Mouse (Mus musculus) intestine, postnatal 0 days (tissue): ENCODE results near the gene Tbcb. TPM values are rescaled to one million over a fixed set of nuclear protein-coding genes. Genes with fewer than 3 reads are reported as not detected.
"Not testable (repeated sequence)": the region's sequence is repeated elsewhere in the genome, so short reads cannot be mapped to it uniquely, and the experiment has no call there.

Experiments used
- ATAC-seq: fragments of 200-750 bp; cut with Nextera tagmentation; 2 replicates; pipeline ENCODE4 v1.8.0; 2017; ENCODE audit warnings: mild to moderate bottlenecking, moderate TSS enrichment, moderate library complexity
- H3K27ac ChIP-seq: fragments of 300-500 bp; sonication (generic); 2 replicates; pipeline ENCODE4 v1.5.1; 2014; ENCODE audit warnings: mild to moderate bottlenecking, low read depth, low read length, moderate library complexity
- H3K27me3 ChIP-seq: fragments of 300-500 bp; sonication (generic); replicated peaks from 2 replicates; pipeline ENCODE4 v1.6.1; 2014; ENCODE audit warnings: low read length, mixed read lengths; ENCODE audit not compliant: control insufficient read depth, insufficient read depth
- H3K36me3 ChIP-seq: fragments of 300-500 bp; sonication (generic); 2 replicates; pipeline ENCODE4 v1.6.1; 2014; ENCODE audit warnings: mild to moderate bottlenecking, moderate library complexity; ENCODE audit not compliant: control insufficient read depth, insufficient read depth
- H3K4me1 ChIP-seq: fragments of 300-500 bp; sonication (generic); replicated peaks from 2 replicates; pipeline ENCODE4 v1.6.1; 2014; ENCODE audit warnings: antibody characterized with exemption, low read length, mixed read lengths; ENCODE audit not compliant: control insufficient read depth, insufficient read depth
- H3K4me2 ChIP-seq: fragments of 300-500 bp; sonication (generic); replicated peaks from 2 replicates; pipeline ENCODE4 v1.6.1; 2014; ENCODE audit warnings: low read depth, mild to moderate bottlenecking, moderate library complexity
- H3K4me3 ChIP-seq: fragments of 300-500 bp; sonication (generic); 2 replicates; pipeline ENCODE4 v1.5.1; 2014; ENCODE audit warnings: low read depth, low read length
- H3K9ac ChIP-seq: fragments of 300-500 bp; sonication (generic); 2 replicates; pipeline ENCODE4 v1.6.1; 2014; ENCODE audit warnings: mild to moderate bottlenecking, low read depth, low read length
- H3K9me3 ChIP-seq: fragments of 300-500 bp; sonication (generic); 2 replicates; pipeline ENCODE4 v1.6.1; 2016; ENCODE audit warnings: mixed run types; ENCODE audit not compliant: control insufficient read depth
- CTCF ChIP-seq: sonication (generic); IDR thresholded peaks from 2 replicates; pipeline ENCODE4 v1.5.1; 2016; ENCODE audit warnings: low read depth, mild to moderate bottlenecking, control low read depth, antibody characterized with exemption, moderate library complexity
- WGBS: fragments of 180-500 bp; shearing (Covaris S2); extraction: QIAGEN DNeasy Blood & Tissue Kit; methylation state at CpG from one replicate; pipeline ENCODE4 v1.1.7; 2014; 5-methylcytosine and 5-hydroxymethylcytosine counted together
- polyA plus RNA-seq: library from polyadenylated mRNA; unstranded; fragments of >200 nt; fragmentation: Nextera tagmentation; extraction: Ambion mirVana; gene quantifications from 2 replicates; pipeline ENCODE4 v1.2.1, GENCODE M21; 2015

Gene Tbcb
- polyA plus RNA-seq, 1 experiment from 2014 or later: 160 TPM

GRCm38 (mm10) chr7:30219293-30220007 lies 12.6 kb downstream of the Tbcb start:
- H3K27ac ChIP-seq: peak overlapping the region; percentile 70
- no peak for TF ChIP-seq CTCF
- peak; percentile 62 for ATAC-seq

GRCm38 (mm10) chr7:30217277-30217676 lies 14.8 kb downstream of the Tbcb start:
- no peak overlapping the region for H3K9ac ChIP-seq
- no peaks in the 10 kb centered on the region for H3K36me3 ChIP-seq
- H3K27me3 ChIP-seq: no peaks in the 10 kb centered on the region
- ATAC-seq: no peak
- 79% methylated on average over 2 of the region's 2 CpGs for WGBS
- no peak overlapping the region for H3K27ac ChIP-seq
- TF ChIP-seq CTCF: no peak
- H3K4me3 ChIP-seq: no peak overlapping the region
- H3K4me1 ChIP-seq: 0 out of 2 replicates have a peak, but pooled peaks cover 6% of the 10 kb centered on the region
- H3K4me2 ChIP-seq: no peak overlapping the region
- H3K9me3 ChIP-seq: no peaks in the 10 kb centered on the region

More at GRCm38 (mm10) chr7:30219293-30220007, 12.6 kb downstream of the Tbcb start:
- H3K4me3 ChIP-seq: peak overlapping the region; percentile 50
- no peaks in the 10 kb centered on the region for H3K27me3 ChIP-seq
- 2% methylated on average over 16 of the region's 16 CpGs for WGBS
- H3K4me1 ChIP-seq: 0 out of 2 replicates have a peak, but pooled peaks cover 6% of the 10 kb centered on the region
- no peaks in the 10 kb centered on the region for H3K9me3 ChIP-seq
- H3K4me2 ChIP-seq: peak overlapping the region; percentile 94
- peaks cover 9% of the 10 kb centered on the region; the same call in 1 of the 2 replicates for H3K36me3 ChIP-seq
- H3K9ac ChIP-seq: peak overlapping the region; percentile 50

GRCm38 (mm10) chr7:30216723-30217151 lies 15.3 kb downstream of the Tbcb start:
- H3K4me2 ChIP-seq: peak overlapping the region; percentile 51
- WGBS: under 1% methylated on average over 15 of the region's 16 CpGs
- H3K27ac ChIP-seq: no peak overlapping the region
- no peaks in the 10 kb centered on the region for H3K27me3 ChIP-seq
- no peaks in the 10 kb centered on the region for H3K9me3 ChIP-seq
- no peaks in the 10 kb centered on the region for H3K36me3 ChIP-seq
- peak; percentile 41 for ATAC-seq
- 0 out of 2 replicates have a peak, but pooled peaks cover 6% of the 10 kb centered on the region for H3K4me1 ChIP-seq
- H3K9ac ChIP-seq: no peak overlapping the region
- H3K4me3 ChIP-seq: no peak overlapping the region
- TF ChIP-seq CTCF: peak; percentile 98

- no peaks in the 10 kb centered on the region for H3K36me3 ChIP-seq
- H3K4me1 ChIP-seq: 0 out of 2 replicates have a peak, but pooled peaks cover 6% of the 10 kb centered on the region
- no peak overlapping the region for H3K4me3 ChIP-seq
- no peak for ATAC-seq
- no peaks in the 10 kb centered on the region for H3K9me3 ChIP-seq
- TF ChIP-seq CTCF: no peak
- no peak overlapping the region for H3K4me2 ChIP-seq
- WGBS: 91% methylated on average over 3 of the region's 3 CpGs
- no peak overlapping the region for H3K9ac ChIP-seq
- no peaks in the 10 kb centered on the region for H3K27me3 ChIP-seq
- no peak overlapping the region for H3K27ac ChIP-seq
Measured at GRCm38 (mm10) chr7:30215875-30216274, 16.2 kb downstream of the Tbcb start.

GRCm38 (mm10) chr7:30213881-30214280 lies 18.2 kb downstream of the Tbcb start:
- Histone ChIP-seq H3K27ac (no peak overlapping the region), H3K4me2 (no peak overlapping the region), H3K36me3 (no peaks in the 10 kb centered on the region), H3K9ac (no peak overlapping the region), H3K4me1 (no peaks in the 10 kb centered on the region), H3K9me3 (no peaks in the 10 kb centered on the region), H3K27me3 (no peaks in the 10 kb centered on the region), H3K4me3 (no peak overlapping the region)
- WGBS: 57% methylated on average over 3 of the region's 3 CpGs
- ATAC-seq: no peak
- TF ChIP-seq CTCF: no peak

- no peaks in the 10 kb centered on the region for H3K9me3 ChIP-seq
- no peaks in the 10 kb centered on the region for H3K27me3 ChIP-seq
- no peak for ATAC-seq
- no peak overlapping the region for H3K4me2 ChIP-seq
- TF ChIP-seq CTCF: no peak
- no peak overlapping the region for H3K27ac ChIP-seq
- H3K4me1 ChIP-seq: no peaks in the 10 kb centered on the region
- no peak overlapping the region for H3K4me3 ChIP-seq
- H3K9ac ChIP-seq: no peak overlapping the region
- WGBS: 42% methylated on average over 4 of the region's 4 CpGs
- no peaks in the 10 kb centered on the region for H3K36me3 ChIP-seq
Measured at GRCm38 (mm10) chr7:30211025-30211424, 21.0 kb downstream of the Tbcb start.

DNA sequence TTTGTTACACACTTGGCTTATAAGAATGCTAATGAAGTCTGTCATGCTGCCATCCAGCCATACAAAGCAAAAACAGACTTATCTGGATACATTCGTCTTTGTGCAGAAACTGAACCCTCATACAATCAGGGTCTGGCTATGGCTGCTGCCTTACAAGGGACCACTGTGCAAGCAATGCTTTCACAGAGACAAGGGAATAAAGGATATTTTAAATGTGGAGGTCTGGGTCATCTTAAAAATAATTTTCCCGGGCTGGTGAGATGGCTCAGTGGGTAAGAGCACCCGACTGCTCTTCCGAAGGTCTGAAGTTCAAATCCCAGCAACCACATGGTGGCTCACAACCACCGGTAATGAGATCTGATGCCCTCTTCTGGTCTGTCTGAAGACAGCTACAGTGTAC lies 25.7 kb downstream of the Tbcb start:
- H3K27me3 ChIP-seq, H3K9me3 ChIP-seq, H3K4me3 ChIP-seq, H3K4me1 ChIP-seq, H3K9ac ChIP-seq, H3K27ac ChIP-seq, H3K36me3 ChIP-seq, H3K4me2 ChIP-seq, ATAC-seq: not testable (repeated sequence)
- WGBS: 66% methylated on average over 5 of the region's 5 CpGs
